Mouse (Mus musculus): ENCODE data around the gene Fars2.

GRCm38 (mm10) chr13:36582406-36583070 lies 465.3 kb downstream of the Fars2 start:
- TF ChIP-seq POLR2A (IDR thresholded peaks at IDR 0.05; ENCODE audit: low read depth, low read length) (no peak), CTCF (IDR thresholded peaks at IDR 0.05; ENCODE audit: extremely low read depth, insufficient read length, insufficient replicate concordance, low read depth, low read length) (no peak)

All from small intestine, adult 2 months (tissue).